Mouse (Mus musculus): ENCODE measurements around the gene Gm3409.

The Gm3409 gene

DNA sequence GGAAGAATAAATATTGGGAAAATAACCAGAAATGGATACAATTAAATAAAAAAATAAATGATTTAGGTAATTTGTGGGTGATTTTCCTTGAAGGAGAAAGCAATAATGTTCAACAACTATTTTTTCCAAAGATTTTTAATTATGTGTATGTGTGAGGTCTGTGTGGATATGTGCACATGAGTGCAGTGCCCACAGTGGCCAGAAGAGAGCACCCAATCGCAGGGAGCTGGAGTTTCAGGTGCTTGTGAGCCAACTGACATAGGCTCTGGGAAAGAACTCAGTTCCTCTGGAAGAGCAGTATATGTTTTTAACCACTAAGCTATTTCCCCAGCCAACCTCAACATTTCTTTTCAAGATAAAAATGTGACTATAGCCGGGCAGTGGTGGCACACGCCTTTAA lies 39.2 kb downstream of the Gm3409 start:
- Histone ChIP-seq H3K27me3 (ENCODE audit: insufficient read depth, low read length) (peaks cover 6% of the 10 kb centered on the region; the same call in 1 of the 2 replicates), H3K4me1 (replicated peaks; ENCODE audit: low read depth, low read length) (no peaks in the 10 kb centered on the region), H3K4me3 (replicated peaks; ENCODE audit: low read length) (no peak overlapping the region), H3K36me3 (ENCODE audit: insufficient read depth, low read length) (no peaks in the 10 kb centered on the region), H3K9me3 (ENCODE audit: low read length) (no peaks in the 10 kb centered on the region)
- TF ChIP-seq CTCF (conservative IDR thresholded peaks at IDR 0.05; ENCODE audit: low read length), result peak; percentile 65
- no peak for TF ChIP-seq NANOG (IDR thresholded peaks at IDR 0.05; ENCODE audit: borderline replicate concordance, low read length)

GRCm38 (mm10) chr5:146584156-146584477 lies 46.7 kb downstream of the Gm3409 start:
- peaks cover 51% of the 10 kb centered on the region for H3K27me3 ChIP-seq (ENCODE audit: insufficient read depth, low read length)
- H3K9me3 ChIP-seq (ENCODE audit: low read length), result no peaks in the 10 kb centered on the region
- TF ChIP-seq NANOG (IDR thresholded peaks at IDR 0.05; ENCODE audit: borderline replicate concordance, low read length) (no peak), POU5F1 (IDR thresholded peaks at IDR 0.05; ENCODE audit: borderline replicate concordance, low read length) (no peak)
- no peaks in the 10 kb centered on the region for H3K36me3 ChIP-seq (ENCODE audit: insufficient read depth, low read length)
- H3K4me1 ChIP-seq (replicated peaks; ENCODE audit: low read depth, low read length), result peaks cover 35% of the 10 kb centered on the region
- H3K4me3 ChIP-seq (replicated peaks; ENCODE audit: low read length), result peak overlapping the region; percentile 80

- H3K4me3 ChIP-seq (replicated peaks; ENCODE audit: low read length), result peak within 1 kb of the TSS; percentile 80
- peaks cover 51% of the 10 kb centered on the region for H3K27me3 ChIP-seq (ENCODE audit: insufficient read depth, low read length)
- TF ChIP-seq POU5F1 (IDR thresholded peaks at IDR 0.05; ENCODE audit: borderline replicate concordance, low read length) (no peak), NANOG (IDR thresholded peaks at IDR 0.05; ENCODE audit: borderline replicate concordance, low read length) (no peak), CTCF (conservative IDR thresholded peaks at IDR 0.05; ENCODE audit: low read length) (no peak)
- no peaks in the 10 kb centered on the region for H3K9me3 ChIP-seq (ENCODE audit: low read length)
- H3K4me1 ChIP-seq (replicated peaks; ENCODE audit: low read depth, low read length), result peaks cover 40% of the 10 kb centered on the region
- no peaks in the 10 kb centered on the region for H3K36me3 ChIP-seq (ENCODE audit: insufficient read depth, low read length)
These were observed 47.2 kb downstream of the Gm3409 start, which contains the start of gene Gpr12 for GRCm38 (mm10) chr5:146584478-146585306. TSS of gene Gpr12 (minus strand) at chr5:146585239.

GRCm38 (mm10) chr5:146585307-146585651 lies 47.8 kb downstream of the Gm3409 start:
- peaks cover 51% of the 10 kb centered on the region for H3K27me3 ChIP-seq (ENCODE audit: insufficient read depth, low read length)
- H3K9me3 ChIP-seq (ENCODE audit: low read length), result no peaks in the 10 kb centered on the region
- H3K4me3 ChIP-seq (replicated peaks; ENCODE audit: low read length), result peak overlapping the region; percentile 80
- H3K4me1 ChIP-seq (replicated peaks; ENCODE audit: low read depth, low read length), result peaks cover 46% of the 10 kb centered on the region
- H3K36me3 ChIP-seq (ENCODE audit: insufficient read depth, low read length), result no peaks in the 10 kb centered on the region
- no peak for TF ChIP-seq POU5F1 (IDR thresholded peaks at IDR 0.05; ENCODE audit: borderline replicate concordance, low read length)
- no peak for TF ChIP-seq NANOG (IDR thresholded peaks at IDR 0.05; ENCODE audit: borderline replicate concordance, low read length)
- TF ChIP-seq CTCF (conservative IDR thresholded peaks at IDR 0.05; ENCODE audit: low read length), result no peak

- Histone ChIP-seq H3K4me1 (replicated peaks; ENCODE audit: low read depth, low read length) (peaks cover 59% of the 10 kb centered on the region), H3K9me3 (ENCODE audit: low read length) (no peaks in the 10 kb centered on the region), H3K36me3 (ENCODE audit: insufficient read depth, low read length) (no peaks in the 10 kb centered on the region), H3K4me3 (replicated peaks; ENCODE audit: low read length) (no peak overlapping the region), H3K27me3 (ENCODE audit: insufficient read depth, low read length) (peaks cover 51% of the 10 kb centered on the region)
- TF ChIP-seq POU5F1 (IDR thresholded peaks at IDR 0.05; ENCODE audit: borderline replicate concordance, low read length) (no peak), CTCF (conservative IDR thresholded peaks at IDR 0.05; ENCODE audit: low read length) (peak; percentile 56)
These were observed 49.1 kb downstream of the Gm3409 start for GRCm38 (mm10) chr5:146586357-146587070.
